Mouse (Mus musculus): ENCODE measurements around the gene Zcwpw1.

DNA sequence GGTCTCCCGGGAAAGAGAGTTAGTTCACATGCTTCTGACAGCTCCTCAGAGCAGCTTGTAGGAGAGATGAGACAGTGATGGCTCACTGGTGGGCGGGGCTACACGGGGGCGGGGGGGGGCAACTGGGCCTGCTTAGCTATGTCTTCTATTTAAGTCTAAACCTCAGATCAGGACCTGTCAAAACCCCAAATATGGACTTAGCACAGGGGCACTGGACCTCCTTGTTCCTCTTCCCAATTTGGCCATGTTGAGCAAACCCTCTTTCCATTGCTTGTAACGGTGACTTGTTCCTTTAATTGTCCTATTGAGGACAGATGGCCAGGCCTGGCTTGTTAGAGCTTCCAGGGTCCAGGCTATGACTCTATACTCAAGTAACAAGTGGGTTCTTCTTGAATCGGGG is 43.9 kb downstream of the Zcwpw1 start:
- no peak for TF ChIP-seq CTCF (IDR thresholded peaks at IDR 0.05; ENCODE audit: low read depth, low read length)
- no peak for TF ChIP-seq POLR2A (IDR thresholded peaks at IDR 0.05; ENCODE audit: insufficient read depth, low read length)
- no peak for TF ChIP-seq EP300 (IDR thresholded peaks at IDR 0.05; ENCODE audit: insufficient read depth, low read depth, low read length)
